ENCODE assay signal across 14 mouse cellular contexts in the genomic region with DNA sequence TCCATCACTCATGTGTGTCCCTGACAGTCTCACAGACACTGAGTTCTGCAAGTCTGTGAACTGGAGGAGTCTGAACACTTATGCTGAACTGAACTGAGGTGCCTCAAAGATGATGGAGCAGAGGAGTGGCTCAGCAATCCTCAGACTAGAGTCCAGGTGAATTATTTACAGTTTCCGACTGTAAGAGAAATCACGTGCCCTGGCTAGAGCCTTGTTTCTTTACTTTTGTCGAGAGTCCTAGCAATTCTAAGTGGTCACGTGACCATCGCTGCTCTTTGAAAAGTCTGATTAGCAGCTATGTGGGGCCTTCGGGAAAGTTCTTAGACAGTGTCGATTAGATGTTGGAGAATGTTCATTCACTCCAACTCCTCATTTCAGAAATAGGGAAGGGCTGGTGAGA. TPM values are rescaled to one million over a fixed set of nuclear protein-coding genes. Genes with fewer than 3 reads are reported as not detected.
DNase-seq lines count a peak whose midpoint lies in the region; ATAC-seq lines count a peak whose summit lies in the region.
"Had no signal": no experiment of that assay in that cellular context is flagged by ENCODE, and none has a peak within 500 bp of the region (broad histone marks: within the 10 kb centered on the region; RNA-seq: fewer than 3 reads in every experiment).

No protein-coding gene starts in this region.

- peak; percentile 28; the same call in 1 of the 2 replicates for ATAC-seq in lung, embryonic 15.5 days (ENCODE audit: borderline replicate concordance, extremely low read depth, low FRiP score, low TSS enrichment)

- no peaks in the 10 kb centered on the region for H3K27me3 ChIP-seq in embryonic facial prominence, embryonic 10.5 days (replicated peaks; ENCODE audit: low read depth, poor library complexity, severe bottlenecking)
- no peaks in the 10 kb centered on the region for H3K27me3 ChIP-seq in lung, embryonic 15.5 days
- H3K27me3 ChIP-seq: hindbrain, embryonic 15.5 days had no signal

- no peaks in the 10 kb centered on the region for H3K9me3 ChIP-seq in embryonic facial prominence, embryonic 10.5 days
- H3K9me3 ChIP-seq in lung, embryonic 15.5 days: no peaks in the 10 kb centered on the region
- H3K9me3 ChIP-seq: hindbrain, embryonic 15.5 days had no signal

- peak; percentile 70 for DNase-seq in A20 (ENCODE audit: low read depth, low spot score)
- no peak for DNase-seq in embryonic facial prominence, embryonic 10.5 days (ENCODE audit: low spot score)
- peak; percentile 70 for DNase-seq in kidney, postnatal 10 days
- no peak for DNase-seq in adrenal gland, postnatal 4 days (ENCODE audit: low spot score in 2 of 2)
- no peak for DNase-seq in spleen, adult 12 weeks (ENCODE audit: low spot score)
- no peak for DNase-seq in layer of hippocampus, adult 11-12 months (ENCODE audit: low spot score)
- DNase-seq in heart, adult 11 months: no peak
- DNase-seq: cerebellum, adult 8-10 months; gastrocnemius, postnatal 14 days; thymus, adult 2 months had no signal

- 73% methylated on average over 7 of the region's 7 CpGs for WGBS in embryonic facial prominence, embryonic 10.5 days
- 40% methylated on average over 7 of the region's 7 CpGs for WGBS in lung, embryonic 15.5 days

- H3K36me3 ChIP-seq in embryonic facial prominence, embryonic 10.5 days (replicated peaks): peaks cover 3% of the 10 kb centered on the region
- peaks cover 1% of the 10 kb centered on the region; the same call in 1 of the 2 replicates for H3K36me3 ChIP-seq in lung, embryonic 15.5 days

- peaks cover 30% of the 10 kb centered on the region for H3K4me1 ChIP-seq in embryonic facial prominence, embryonic 10.5 days
- peaks cover 52% of the 10 kb centered on the region for H3K4me1 ChIP-seq in lung, embryonic 15.5 days

- H3K4me2 ChIP-seq in lung, embryonic 15.5 days: peak overlapping the region; percentile 14; the same call in 1 of the 2 replicates
- H3K4me2 ChIP-seq: hindbrain, embryonic 15.5 days had no signal

- peak overlapping the region; percentile 65 for H3K27ac ChIP-seq in embryonic facial prominence, embryonic 10.5 days (replicated peaks)
- H3K27ac ChIP-seq in lung, embryonic 15.5 days: peak overlapping the region; percentile 90
- H3K27ac ChIP-seq: hindbrain, embryonic 15.5 days had no signal

- H3K9ac ChIP-seq in lung, embryonic 15.5 days: no peak overlapping the region
- H3K9ac ChIP-seq: hindbrain, embryonic 15.5 days had no signal

- no peak overlapping the region for H3K4me3 ChIP-seq in embryonic facial prominence, embryonic 10.5 days
- H3K4me3 ChIP-seq in lung, embryonic 15.5 days: no peak overlapping the region
- H3K4me3 ChIP-seq: hindbrain, embryonic 15.5 days had no signal

RNA-seq across cellular contexts. Expression of a gene that starts 1.2 kb away (rescaled TPM):
- polyA plus RNA-seq in embryonic facial prominence, embryonic 10.5 days (2016; fragmentation: Nextera tagmentation; extraction: Ambion mirVana): 52.5 and 53.1 TPM in 2 replicates
- polyA plus RNA-seq in lung, embryonic 15.5 days (2015; fragmentation: Nextera tagmentation; extraction: Ambion mirVana): 65.8 and 69.0 TPM in 2 replicates
- 10 to 100 TPM; 34.7 to 35.0 TPM for total RNA-seq in adrenal gland, postnatal 4 days (2021)

RNA-seq across cellular contexts. Expression of a gene that starts 2.8 kb away (rescaled TPM):
- 3.1 and 3.2 TPM in 2 replicates for polyA plus RNA-seq in embryonic facial prominence, embryonic 10.5 days (2016; fragmentation: Nextera tagmentation; extraction: Ambion mirVana)
- polyA plus RNA-seq in lung, embryonic 15.5 days (2015; fragmentation: Nextera tagmentation; extraction: Ambion mirVana): 17.1 and 17.6 TPM in 2 replicates
- 1 to 10 TPM in 1 of 2 experiments, under 1 TPM in 1; 0.48 to 3.0 TPM for total RNA-seq in adrenal gland, postnatal 4 days (2021)

RNA-seq across cellular contexts. Expression of a gene that starts 14.3 kb away (rescaled TPM):
- polyA plus RNA-seq in embryonic facial prominence, embryonic 10.5 days (2016; fragmentation: Nextera tagmentation; extraction: Ambion mirVana): 25.5 and 26.0 TPM in 2 replicates
- 161 and 178 TPM in 2 replicates for polyA plus RNA-seq in lung, embryonic 15.5 days (2015; fragmentation: Nextera tagmentation; extraction: Ambion mirVana)
- total RNA-seq in adrenal gland, postnatal 4 days (2021): 10 to 100 TPM; 75.2 to 93.9 TPM

RNA-seq across cellular contexts. Expression of a gene that starts 15.6 kb away (rescaled TPM):
- polyA plus RNA-seq in embryonic facial prominence, embryonic 10.5 days (2016; fragmentation: Nextera tagmentation; extraction: Ambion mirVana): not detected in 2 replicates
- not detected in 2 replicates for polyA plus RNA-seq in lung, embryonic 15.5 days (2015; fragmentation: Nextera tagmentation; extraction: Ambion mirVana)
- total RNA-seq in adrenal gland, postnatal 4 days (2021): not detected
- total RNA-seq: adrenal gland, adult 18-20 months; gastrocnemius, postnatal 14 days; left cerebral cortex, postnatal 25 days had no signal
- polyA plus RNA-seq: hindbrain, embryonic 15.5 days; thymus, adult 2 months had no signal

RNA-seq across cellular contexts. Expression of a gene that starts 28.0 kb away (rescaled TPM):
- polyA plus RNA-seq in embryonic facial prominence, embryonic 10.5 days (2016; fragmentation: Nextera tagmentation; extraction: Ambion mirVana): 1.8 TPM in 2 replicates
- polyA plus RNA-seq in lung, embryonic 15.5 days (2015; fragmentation: Nextera tagmentation; extraction: Ambion mirVana): 8.8 and 10.1 TPM in 2 replicates
- total RNA-seq in adrenal gland, postnatal 4 days (2021): 10 to 100 TPM; 10.9 to 17.1 TPM

Comparison
In these comparisons a context has a peak if more than half of its experiments do, and no peak if none do; other contexts are left out.
1. DNase-seq: peak in A20 (single experiment) and kidney, postnatal 10 days (single experiment); none in embryonic facial prominence, embryonic 10.5 days (single experiment), adrenal gland, postnatal 4 days (0 of 2), spleen, adult 12 weeks (single experiment), layer of hippocampus, adult 11-12 months (single experiment) and heart, adult 11 months (single experiment).